Mouse (Mus musculus): ENCODE results near the gene Eif3i. TPM values are rescaled to one million over a fixed set of nuclear protein-coding genes. Genes with fewer than 3 reads are reported as not detected.
A peak's percentile ranks its signal among the peaks of the same experiment; 100 is the strongest.

Gene Eif3i
- polyA plus RNA-seq, 1 experiment from 2014 or later: 133 TPM

GRCm38 (mm10) chr4:129631867-129632266 is 31.4 kb upstream of the Eif3i start:
- no peak overlapping the region for H3K27ac ChIP-seq (ENCODE audit: low read length)
- no peaks in the 10 kb centered on the region for H3K27me3 ChIP-seq (ENCODE audit: control insufficient read depth, insufficient read depth, low read depth, low read length)
- peaks cover 78% of the 10 kb centered on the region for H3K36me3 ChIP-seq (ENCODE audit: control insufficient read depth, insufficient read depth)
- H3K9ac ChIP-seq (ENCODE audit: low read depth, low read length): no peak overlapping the region
- H3K4me1 ChIP-seq (ENCODE audit: control insufficient read depth, low read depth, low read length): peaks cover 12% of the 10 kb centered on the region
- 87% methylated on average over 12 of the region's 12 CpGs for WGBS (ENCODE audit: insufficient replicate concordance)
- H3K4me2 ChIP-seq (ENCODE audit: low read depth, low read length): no peak overlapping the region
- H3K9me3 ChIP-seq (replicated peaks; ENCODE audit: control insufficient read depth, low read length): no peaks in the 10 kb centered on the region
- H3K4me3 ChIP-seq (ENCODE audit: low read depth, low read length): no peak overlapping the region
- no peak for ATAC-seq (ENCODE audit: low read depth)

GRCm38 (mm10) chr4:129630944-129631343 is 30.5 kb upstream of the Eif3i start:
- peaks cover 13% of the 10 kb centered on the region for H3K4me1 ChIP-seq (ENCODE audit: control insufficient read depth, low read depth, low read length)
- peaks cover 69% of the 10 kb centered on the region for H3K36me3 ChIP-seq (ENCODE audit: control insufficient read depth, insufficient read depth)
- WGBS (ENCODE audit: insufficient replicate concordance): 81% methylated on average over 4 of the region's 4 CpGs
- no peak for ATAC-seq (ENCODE audit: low read depth)
- H3K4me3 ChIP-seq (ENCODE audit: low read depth, low read length): no peak overlapping the region
- H3K4me2 ChIP-seq (ENCODE audit: low read depth, low read length): no peak overlapping the region
- no peaks in the 10 kb centered on the region for H3K27me3 ChIP-seq (ENCODE audit: control insufficient read depth, insufficient read depth, low read depth, low read length)
- no peaks in the 10 kb centered on the region for H3K9me3 ChIP-seq (replicated peaks; ENCODE audit: control insufficient read depth, low read length)
- H3K9ac ChIP-seq (ENCODE audit: low read depth, low read length): no peak overlapping the region
- H3K27ac ChIP-seq (ENCODE audit: low read length): no peak overlapping the region

- no peak for ATAC-seq (ENCODE audit: low read depth)
- Histone ChIP-seq H3K9me3 (replicated peaks; ENCODE audit: control insufficient read depth, low read length) (no peaks in the 10 kb centered on the region), H3K4me1 (ENCODE audit: control insufficient read depth, low read depth, low read length) (peaks cover 30% of the 10 kb centered on the region), H3K27ac (ENCODE audit: low read length) (no peak overlapping the region), H3K36me3 (ENCODE audit: control insufficient read depth, insufficient read depth) (peaks cover 39% of the 10 kb centered on the region), H3K9ac (ENCODE audit: low read depth, low read length) (no peak overlapping the region), H3K27me3 (ENCODE audit: control insufficient read depth, insufficient read depth, low read depth, low read length) (no peaks in the 10 kb centered on the region), H3K4me2 (ENCODE audit: low read depth, low read length) (no peak overlapping the region), H3K4me3 (ENCODE audit: low read depth, low read length) (no peak overlapping the region)
- 69% methylated on average over 6 of the region's 6 CpGs for WGBS (ENCODE audit: insufficient replicate concordance)
Measured at GRCm38 (mm10) chr4:129626035-129626434, 25.6 kb upstream of the Eif3i start.

- H3K4me1 ChIP-seq (ENCODE audit: control insufficient read depth, low read depth, low read length): peaks cover 30% of the 10 kb centered on the region
- no peak overlapping the region for H3K9ac ChIP-seq (ENCODE audit: low read depth, low read length)
- peak overlapping the region; percentile 69; the same call in 1 of the 2 replicates for H3K4me2 ChIP-seq (ENCODE audit: low read depth, low read length)
Measured at GRCm38 (mm10) chr4:129625496-129625895, 25.0 kb upstream of the Eif3i start.

GRCm38 (mm10) chr4:129625029-129625370 is 24.6 kb upstream of the Eif3i start:
- Histone ChIP-seq H3K9ac (ENCODE audit: low read depth, low read length) (peak overlapping the region; percentile 49), H3K27me3 (ENCODE audit: control insufficient read depth, insufficient read depth, low read depth, low read length) (no peaks in the 10 kb centered on the region), H3K36me3 (ENCODE audit: control insufficient read depth, insufficient read depth) (peaks cover 28% of the 10 kb centered on the region), H3K4me2 (ENCODE audit: low read depth, low read length) (peak overlapping the region; percentile 69), H3K4me3 (ENCODE audit: low read depth, low read length) (peak overlapping the region; percentile 61), H3K9me3 (replicated peaks; ENCODE audit: control insufficient read depth, low read length) (no peaks in the 10 kb centered on the region), H3K4me1 (ENCODE audit: control insufficient read depth, low read depth, low read length) (peaks cover 30% of the 10 kb centered on the region), H3K27ac (ENCODE audit: low read length) (peak overlapping the region; percentile 75)
- ATAC-seq (ENCODE audit: low read depth): peak; percentile 24; the same call in 1 of the 2 replicates
- 3% methylated on average over 6 of the region's 6 CpGs for WGBS (ENCODE audit: insufficient replicate concordance)

More at GRCm38 (mm10) chr4:129625496-129625895, 25.0 kb upstream of the Eif3i start:
- 44% methylated on average over 4 of the region's 4 CpGs for WGBS (ENCODE audit: insufficient replicate concordance)
- peaks cover 33% of the 10 kb centered on the region for H3K36me3 ChIP-seq (ENCODE audit: control insufficient read depth, insufficient read depth)
- no peak for ATAC-seq (ENCODE audit: low read depth)
- H3K27ac ChIP-seq (ENCODE audit: low read length): peak overlapping the region; percentile 75
- H3K9me3 ChIP-seq (replicated peaks; ENCODE audit: control insufficient read depth, low read length): no peaks in the 10 kb centered on the region
- H3K27me3 ChIP-seq (ENCODE audit: control insufficient read depth, insufficient read depth, low read depth, low read length): no peaks in the 10 kb centered on the region
- H3K4me3 ChIP-seq (ENCODE audit: low read depth, low read length): no peak overlapping the region

GRCm38 (mm10) chr4:129624281-129625028 is 24.0 kb upstream of the Eif3i start:
- H3K4me3 ChIP-seq (ENCODE audit: low read depth, low read length): peak overlapping the region; percentile 61
- H3K4me2 ChIP-seq (ENCODE audit: low read depth, low read length): peak overlapping the region; percentile 69
- peak overlapping the region; percentile 59 for H3K9ac ChIP-seq (ENCODE audit: low read depth, low read length)
- H3K9me3 ChIP-seq (replicated peaks; ENCODE audit: control insufficient read depth, low read length): no peaks in the 10 kb centered on the region
- H3K36me3 ChIP-seq (ENCODE audit: control insufficient read depth, insufficient read depth): peaks cover 24% of the 10 kb centered on the region
- peak overlapping the region; percentile 75 for H3K27ac ChIP-seq (ENCODE audit: low read length)
- WGBS (ENCODE audit: insufficient replicate concordance): under 1% methylated on average over 18 of the region's 18 CpGs
- peaks cover 30% of the 10 kb centered on the region for H3K4me1 ChIP-seq (ENCODE audit: control insufficient read depth, low read depth, low read length)
- no peaks in the 10 kb centered on the region for H3K27me3 ChIP-seq (ENCODE audit: control insufficient read depth, insufficient read depth, low read depth, low read length)
- ATAC-seq (ENCODE audit: low read depth): peak; percentile 95

GRCm38 (mm10) chr4:129623681-129624091 is 23.2 kb upstream of the Eif3i start, which contains the start of gene Ccdc28b:
Ccdc28b (minus strand) TSS chr4:129623947.
- Histone ChIP-seq H3K36me3 (ENCODE audit: control insufficient read depth, insufficient read depth) (peaks cover 16% of the 10 kb centered on the region), H3K4me2 (ENCODE audit: low read depth, low read length) (peak within 1 kb of the TSS; percentile 69), H3K4me1 (ENCODE audit: control insufficient read depth, low read depth, low read length) (peaks cover 34% of the 10 kb centered on the region), H3K9ac (ENCODE audit: low read depth, low read length) (peak within 1 kb of the TSS; percentile 59), H3K27ac (ENCODE audit: low read length) (peak within 1 kb of the TSS; percentile 75), H3K9me3 (replicated peaks; ENCODE audit: control insufficient read depth, low read length) (no peaks in the 10 kb centered on the region), H3K27me3 (ENCODE audit: control insufficient read depth, insufficient read depth, low read depth, low read length) (no peaks in the 10 kb centered on the region), H3K4me3 (ENCODE audit: low read depth, low read length) (peak within 1 kb of the TSS; percentile 61)
- under 1% methylated on average over 10 of the region's 10 CpGs for WGBS (ENCODE audit: insufficient replicate concordance)
- 0 out of 2 replicates have a peak, but pooled peaks have one; percentile 19 for ATAC-seq (ENCODE audit: low read depth)

GRCm38 (mm10) chr4:129622803-129623535 is 22.5 kb upstream of the Eif3i start:
- Histone ChIP-seq H3K27me3 (ENCODE audit: control insufficient read depth, insufficient read depth, low read depth, low read length) (no peaks in the 10 kb centered on the region), H3K9me3 (replicated peaks; ENCODE audit: control insufficient read depth, low read length) (no peaks in the 10 kb centered on the region), H3K4me1 (ENCODE audit: control insufficient read depth, low read depth, low read length) (peaks cover 42% of the 10 kb centered on the region), H3K4me3 (ENCODE audit: low read depth, low read length) (peak overlapping the region; percentile 61), H3K27ac (ENCODE audit: low read length) (no peak overlapping the region; the same call in 1 of the 2 replicates), H3K9ac (ENCODE audit: low read depth, low read length) (peak overlapping the region; percentile 59), H3K36me3 (ENCODE audit: control insufficient read depth, insufficient read depth) (peaks cover 9% of the 10 kb centered on the region), H3K4me2 (ENCODE audit: low read depth, low read length) (peak overlapping the region; percentile 69)
- no peak for ATAC-seq (ENCODE audit: low read depth)
- WGBS (ENCODE audit: insufficient replicate concordance): 21% methylated on average over 8 of the region's 8 CpGs

All from liver, embryonic 16.5 days (tissue).